Mouse (Mus musculus) skeletal muscle tissue, postnatal 0 days (tissue): ENCODE data around the gene Ubb. TPM values are rescaled to one million over a fixed set of nuclear protein-coding genes. Genes with fewer than 3 reads are reported as not detected.

Experiments used
- polyA plus RNA-seq: library from polyadenylated mRNA; unstranded; fragments of >200 nt; fragmentation: Nextera tagmentation; extraction: Ambion mirVana; gene quantifications from 2 replicates; pipeline ENCODE4 v1.2.1, GENCODE M21; 2015

The Ubb gene
- polyA plus RNA-seq = 2,098 and 2,277 TPM in 2 replicates

GRCm38 (mm10) chr11:62550727-62551225, at the start of gene Ubb:
Ubb (plus strand) TSS chr11:62551171.

GRCm38 (mm10) chr11:62539089-62539890, 11.7 kb upstream of the Ubb start, which contains the start of gene Cenpv:
Cenpv (minus strand) TSS chr11:62539261.

DNA sequence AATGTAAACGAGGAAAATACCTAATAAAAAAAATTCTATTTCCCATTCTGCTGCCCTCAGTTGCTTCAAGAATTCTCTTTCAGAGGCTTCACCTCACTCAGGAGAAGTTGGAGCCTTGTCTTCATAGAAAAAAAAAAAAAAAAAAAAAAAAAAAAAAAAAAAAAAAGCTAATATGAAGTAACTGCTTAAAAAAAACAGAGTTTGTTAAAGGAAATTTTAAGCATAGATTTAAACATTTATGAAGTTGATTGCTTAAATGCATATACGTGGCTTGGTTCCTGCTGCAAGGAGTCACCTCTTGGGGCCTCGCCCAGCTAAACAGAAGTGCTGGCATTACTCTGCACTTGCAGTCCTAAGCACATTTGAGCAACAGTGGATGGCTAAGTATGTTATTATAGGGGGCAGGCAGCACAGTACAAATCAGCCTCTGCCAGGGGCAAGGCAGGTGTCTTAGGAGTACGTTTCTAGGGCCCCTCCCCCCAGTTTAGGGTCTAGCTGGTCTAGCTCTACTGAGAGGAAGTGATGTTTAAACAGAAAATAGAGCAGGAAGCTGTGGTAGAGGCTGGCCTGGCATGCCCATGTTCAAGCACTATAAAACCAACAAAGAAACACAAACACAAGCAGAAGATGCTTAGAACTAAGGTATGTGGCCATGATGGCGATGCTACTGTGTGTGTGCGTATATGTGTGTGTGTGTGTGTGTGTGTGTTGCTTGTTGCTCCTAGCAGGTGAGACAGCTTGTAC, 23.2 kb downstream of the Ubb start, which contains the start of gene Trpv2:
Gene Trpv2 (plus strand): TSS at position 528 of the 744 bp plus-strand sequence.

Other genes starting within 250 kb of the Ubb start
- gene Pigl, start 92.7 kb upstream of the Ubb start, polyA plus RNA-seq = 4.4 TPM in 2 replicates
- gene Ncor1, start 92.6 kb upstream of the Ubb start, polyA plus RNA-seq = 81.7 and 84.1 TPM in 2 replicates
- gene Cenpv, start 11.9 kb upstream of the Ubb start, polyA plus RNA-seq = 14.1 and 17.5 TPM in 2 replicates
- 3.5 and 5.6 TPM in 2 replicates for gene Trpv2, start 23.3 kb downstream of the Ubb start, polyA plus RNA-seq
- 16.4 and 17.5 TPM in 2 replicates for gene Lrrc75a, start 97.4 kb downstream of the Ubb start, polyA plus RNA-seq
- gene Mmgt2, start 97.5 kb downstream of the Ubb start, polyA plus RNA-seq = 25.1 and 25.6 TPM in 2 replicates
- gene Zfp287, start 180.7 kb downstream of the Ubb start, polyA plus RNA-seq = 2.5 and 2.9 TPM in 2 replicates
- gene Gm10428, start 201.9 kb downstream of the Ubb start, polyA plus RNA-seq = not detected in 2 replicates
- 4.9 and 5.7 TPM in 2 replicates for gene Zfp286, start 238.3 kb downstream of the Ubb start, polyA plus RNA-seq